Mouse (Mus musculus) heart, postnatal 0 days (tissue): ENCODE results near the gene Tnrc18.

Experiments used
- CTCF ChIP-seq: IDR thresholded peaks from 2 replicates; pipeline ENCODE4 v1.5.1; 2016; ENCODE audit warnings: antibody characterized with exemption, control low read depth, low read depth
- EP300 ChIP-seq: IDR thresholded peaks from 2 replicates; pipeline ENCODE4 v1.6.1; 2016; ENCODE audit warnings: antibody characterized with exemption, low read depth

- TF ChIP-seq CTCF, result no peak
- TF ChIP-seq EP300, result peak; percentile 48; the same call in 1 of the 2 replicates
Measured at GRCm38 (mm10) chr5:142818435-142819360, 1.2 kb upstream of the Tnrc18 start.
